Mouse (Mus musculus): ENCODE measurements around the gene Rfx2.

Gene Rfx2

GRCm38 (mm10) chr17:56754271-56755185, 76.3 kb downstream of the Rfx2 start:
- peak; percentile 51 for DNase-seq (ENCODE audit: low read depth, low spot score)

- no peak for DNase-seq (ENCODE audit: low read depth, low spot score)
Observed at GRCm38 (mm10) chr17:56753452-56753851, 77.4 kb downstream of the Rfx2 start.

GRCm38 (mm10) chr17:56751404-56752072, 79.3 kb downstream of the Rfx2 start:
- peak; percentile 92 for DNase-seq (ENCODE audit: low read depth, low spot score)

GRCm38 (mm10) chr17:56744173-56744572, 86.6 kb downstream of the Rfx2 start:
- DNase-seq (ENCODE audit: low read depth, low spot score) = no peak

- DNase-seq (ENCODE audit: low read depth, low spot score) = peak; percentile 88
Observed at GRCm38 (mm10) chr17:56740788-56741160, 90.0 kb downstream of the Rfx2 start.

- no peak for DNase-seq (ENCODE audit: low read depth, low spot score)
Observed at GRCm38 (mm10) chr17:56740118-56740787, 90.6 kb downstream of the Rfx2 start.

DNA sequence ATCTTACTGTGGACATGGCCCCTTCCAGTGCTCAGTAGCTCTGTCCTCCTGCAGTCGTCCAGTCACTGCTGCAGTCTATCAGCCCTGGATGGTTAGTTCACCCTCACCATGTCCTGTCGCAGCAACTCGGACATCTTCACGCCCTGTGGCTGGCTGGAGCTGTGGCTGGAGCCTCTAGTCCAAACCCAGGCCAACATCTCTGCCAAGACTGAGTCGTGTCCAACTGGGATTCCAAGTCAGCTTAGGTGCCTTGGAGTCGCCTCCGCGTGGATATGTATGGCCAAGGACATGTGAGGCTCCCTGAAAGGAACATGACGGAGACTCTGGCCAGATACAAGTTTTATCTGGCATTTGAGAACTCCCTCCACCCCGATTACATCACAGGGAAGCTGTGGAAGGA, 92.6 kb downstream of the Rfx2 start:
- DNase-seq (ENCODE audit: low read depth, low spot score) = no peak

- peak; percentile 83 for DNase-seq (ENCODE audit: low read depth, low spot score)
Observed at GRCm38 (mm10) chr17:56736534-56736933, 94.3 kb downstream of the Rfx2 start.

- DNase-seq (ENCODE audit: low read depth, low spot score) = peak; percentile 86
Observed at GRCm38 (mm10) chr17:56729656-56730055, 101.2 kb downstream of the Rfx2 start.

DNA sequence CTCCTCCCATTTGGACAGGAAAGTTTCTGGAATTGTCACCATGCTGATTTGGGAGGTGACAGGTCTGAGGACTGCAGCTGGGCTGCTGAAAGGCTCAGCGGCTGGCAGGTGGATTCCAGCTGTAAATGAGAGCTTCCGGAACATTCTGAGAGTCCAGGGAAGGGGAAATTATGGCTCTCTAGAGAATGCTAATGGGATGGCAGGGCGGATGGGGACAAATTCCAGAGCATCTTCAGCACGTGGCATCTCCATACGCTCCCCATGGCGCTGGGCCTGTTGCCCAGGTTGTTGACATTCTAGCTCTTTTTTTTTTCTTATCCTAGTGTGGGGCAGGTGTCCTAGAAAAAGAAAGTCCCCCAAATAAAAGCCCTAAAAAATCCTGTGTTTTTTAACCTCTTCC, 101.7 kb downstream of the Rfx2 start:
- peak; percentile 74 for DNase-seq (ENCODE audit: low read depth, low spot score)

DNA sequence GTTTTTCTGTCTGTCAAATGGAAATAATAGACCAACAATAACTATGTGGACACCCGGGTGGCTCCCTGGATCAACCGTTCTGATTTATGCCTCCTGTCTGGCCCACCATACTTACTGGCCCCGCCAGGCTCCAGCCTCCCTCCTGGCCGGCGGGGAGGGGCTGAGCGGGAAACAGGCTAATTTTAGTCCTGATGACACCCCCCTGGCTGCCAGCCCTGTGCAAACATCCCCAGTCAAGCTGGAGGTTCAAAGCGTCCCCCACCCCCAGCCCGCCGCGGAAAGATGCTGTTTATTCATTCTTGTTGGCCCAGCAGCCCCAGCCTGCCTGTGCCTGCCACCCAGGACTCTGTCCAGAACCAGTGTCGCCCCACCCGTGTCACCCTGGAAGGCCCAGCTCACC, 102.7 kb downstream of the Rfx2 start:
- peak; percentile 30 for DNase-seq (ENCODE audit: low read depth, low spot score)

DNA sequence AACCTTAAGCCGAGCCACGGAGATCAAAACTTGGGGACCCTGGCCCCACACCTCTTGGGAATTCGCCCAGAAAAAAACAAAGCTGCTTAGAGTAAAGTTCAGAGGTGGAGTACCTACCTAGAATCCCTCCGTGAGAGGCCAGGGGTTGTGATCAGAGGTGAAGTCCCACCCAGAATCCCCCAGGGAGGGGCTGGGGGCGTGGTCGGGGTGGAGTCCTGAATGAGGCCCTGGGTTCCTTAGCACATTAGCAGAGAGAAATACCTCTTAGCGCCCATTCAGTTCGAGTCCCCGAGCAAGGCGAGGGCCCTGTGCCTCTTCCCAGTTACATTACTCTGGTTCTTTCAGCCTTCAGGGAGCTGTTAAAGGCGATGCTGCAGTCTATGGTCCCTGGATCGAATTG, 103.2 kb downstream of the Rfx2 start:
- peak; percentile 88 for DNase-seq (ENCODE audit: low read depth, low spot score)

- DNase-seq (ENCODE audit: low read depth, low spot score) = no peak
Observed at GRCm38 (mm10) chr17:56727029-56727649, 103.7 kb downstream of the Rfx2 start.

Data from R1 (cell line).